In genomic region chr3:121715336-121715735, GRCm38 (mm10) we compare ENCODE assay signal across 28 mouse cellular contexts. TPM values are rescaled to one million over a fixed set of nuclear protein-coding genes. Genes with fewer than 3 reads are reported as not detected.
"Had no signal": no experiment of that assay in that cellular context is flagged by ENCODE, and none has a peak within 500 bp of the region (broad histone marks: within the 10 kb centered on the region; RNA-seq: fewer than 3 reads in every experiment).

No protein-coding gene starts in this region.

- H3K4me1 ChIP-seq: liver, embryonic 12.5 days; liver, embryonic 15.5 days; midbrain, embryonic 13.5 days had no signal

- H3K9ac ChIP-seq: kidney, embryonic 15.5 days; limb, embryonic 13.5 days; liver, embryonic 12.5 days; liver, embryonic 15.5 days; lung, embryonic 15.5 days; midbrain, embryonic 13.5 days; neural tube, embryonic 13.5 days had no signal

- ATAC-seq: liver, embryonic 12.5 days; midbrain, embryonic 13.5 days had no signal

- H3K27ac ChIP-seq: kidney, embryonic 15.5 days; limb, embryonic 10.5 days; limb, embryonic 13.5 days; liver, embryonic 12.5 days; liver, embryonic 15.5 days; lung, embryonic 15.5 days; midbrain, embryonic 10.5 days; midbrain, embryonic 13.5 days; neural tube, embryonic 13.5 days; stomach, postnatal 0 days had no signal

- H3K36me3 ChIP-seq: kidney, embryonic 15.5 days; limb, embryonic 10.5 days; limb, embryonic 13.5 days; liver, embryonic 12.5 days; liver, embryonic 15.5 days; lung, embryonic 15.5 days; midbrain, embryonic 10.5 days; midbrain, embryonic 13.5 days; neural tube, embryonic 13.5 days had no signal

- H3K9me3 ChIP-seq: kidney, embryonic 15.5 days; limb, embryonic 10.5 days; limb, embryonic 13.5 days; liver, embryonic 12.5 days; liver, embryonic 15.5 days; lung, embryonic 15.5 days; midbrain, embryonic 10.5 days; midbrain, embryonic 13.5 days; neural tube, embryonic 13.5 days had no signal

- DNase-seq: kidney, adult 8-10 months; kidney, postnatal 10 days; kidney, postnatal 36 days; liver; lung, adult 18-20 months; lung, postnatal 10 days; lung, postnatal 36 days; right cerebral cortex, adult 18-20 months; right cerebral cortex, postnatal 14 days; right cerebral cortex, postnatal 4 days; thymus, adult 2 months; thymus, postnatal 14 days; thymus, postnatal 4 days had no signal

- H3K4me2 ChIP-seq: kidney, embryonic 15.5 days; limb, embryonic 13.5 days; liver, embryonic 12.5 days; liver, embryonic 15.5 days; lung, embryonic 15.5 days; midbrain, embryonic 13.5 days; neural tube, embryonic 13.5 days had no signal

- H3K4me3 ChIP-seq: kidney, embryonic 15.5 days; limb, embryonic 10.5 days; limb, embryonic 13.5 days; liver, embryonic 12.5 days; liver, embryonic 15.5 days; lung, embryonic 15.5 days; megakaryocyte, embryonic 14.5 days; midbrain, embryonic 10.5 days; midbrain, embryonic 13.5 days; neural tube, embryonic 13.5 days had no signal

- H3K27me3 ChIP-seq: kidney, embryonic 15.5 days; lung, embryonic 15.5 days; neural tube, embryonic 13.5 days had no signal

RNA-seq across cellular contexts. Expression of gene 4930432M17Rik, which starts 44.8 kb away (rescaled TPM):
- total RNA-seq: layer of hippocampus, postnatal 25 days; left cerebral cortex, adult 18-20 months; left cerebral cortex, postnatal 25 days had no signal
- polyA plus RNA-seq: kidney, embryonic 15.5 days; limb, embryonic 10.5 days; limb, embryonic 13.5 days; liver, embryonic 12.5 days; liver, embryonic 15.5 days; lung, embryonic 15.5 days; midbrain, embryonic 10.5 days; midbrain, embryonic 13.5 days; neural tube, embryonic 13.5 days; stomach, embryonic 14.5 days; stomach, postnatal 0 days; thymus, adult 2 months had no signal
